In genomic region chr13:35832676-35833075, GRCm38 (mm10) we compare ENCODE assay signal across 14 mouse cellular contexts.
DNase-seq lines count a peak whose midpoint lies in the region; ATAC-seq lines count a peak whose summit lies in the region.
"Had no signal": no experiment of that assay in that cellular context is flagged by ENCODE, and none has a peak within 500 bp of the region (broad histone marks: within the 10 kb centered on the region; RNA-seq: fewer than 3 reads in every experiment).

No protein-coding gene starts in this region.

- no peaks in the 10 kb centered on the region for H3K9me3 ChIP-seq in forebrain, embryonic 16.5 days (ENCODE audit: control insufficient read depth, low read length)
- H3K9me3 ChIP-seq: embryonic facial prominence, embryonic 12.5 days; forebrain, embryonic 13.5 days; liver, embryonic 15.5 days; midbrain, embryonic 12.5 days had no signal

- H3K27me3 ChIP-seq in forebrain, embryonic 16.5 days (replicated peaks; ENCODE audit: control insufficient read depth, insufficient read depth, low read length): no peaks in the 10 kb centered on the region
- H3K27me3 ChIP-seq: embryonic facial prominence, embryonic 12.5 days; forebrain, embryonic 13.5 days; liver, embryonic 15.5 days; midbrain, embryonic 12.5 days had no signal

- no peak overlapping the region for H3K9ac ChIP-seq in forebrain, embryonic 16.5 days (replicated peaks; ENCODE audit: low read depth, low read length)
- H3K9ac ChIP-seq: embryonic facial prominence, embryonic 12.5 days; forebrain, embryonic 13.5 days; liver, embryonic 15.5 days; midbrain, embryonic 12.5 days had no signal

- WGBS in forebrain, embryonic 16.5 days: 62% methylated on average over 6 of the region's 6 CpGs

- peaks cover 6% of the 10 kb centered on the region for H3K4me1 ChIP-seq in forebrain, embryonic 16.5 days (replicated peaks; ENCODE audit: control insufficient read depth, insufficient read depth, low read length)

- no peak overlapping the region for H3K4me2 ChIP-seq in forebrain, embryonic 16.5 days (ENCODE audit: low read length)
- H3K4me2 ChIP-seq: embryonic facial prominence, embryonic 12.5 days; forebrain, embryonic 13.5 days; liver, embryonic 15.5 days; midbrain, embryonic 12.5 days had no signal

- H3K36me3 ChIP-seq in forebrain, embryonic 16.5 days (ENCODE audit: control insufficient read depth, insufficient read depth): no peaks in the 10 kb centered on the region
- H3K36me3 ChIP-seq: embryonic facial prominence, embryonic 12.5 days; midbrain, embryonic 12.5 days had no signal

- H3K27ac ChIP-seq in forebrain, embryonic 16.5 days (ENCODE audit: low read length): no peak overlapping the region
- H3K27ac ChIP-seq: embryonic facial prominence, embryonic 12.5 days; forebrain, embryonic 13.5 days; liver, embryonic 15.5 days; midbrain, embryonic 12.5 days had no signal

- DNase-seq in kidney, postnatal 10 days: peak; percentile 25
- DNase-seq in kidney, postnatal 4 days: no peak
- peak; percentile 48 for DNase-seq in adrenal gland, postnatal 10 days
- peak; percentile 64 for DNase-seq in cerebellum, adult 9-10 months
- peak; percentile 27 for DNase-seq in lung, postnatal 14 days
- DNase-seq in left cerebral cortex, adult 9 months (ENCODE audit: low spot score in 2 of 2): no peak
- DNase-seq: kidney, postnatal 25 days had no signal

- no peak for ATAC-seq in forebrain, embryonic 16.5 days
- no peak for ATAC-seq in megakaryocyte-erythroid progenitor cell, adult 5-6 weeks (replicated peaks; ENCODE audit: low FRiP score, low TSS enrichment, poor library complexity, severe bottlenecking)
- ATAC-seq: forebrain, embryonic 13.5 days; hindbrain, embryonic 16.5 days had no signal

- no peak overlapping the region for H3K4me3 ChIP-seq in forebrain, embryonic 16.5 days (replicated peaks; ENCODE audit: low read length)
- H3K4me3 ChIP-seq: embryonic facial prominence, embryonic 12.5 days; forebrain, embryonic 13.5 days; liver, embryonic 15.5 days; midbrain, embryonic 12.5 days had no signal

Comparison
In these comparisons a context has a peak if more than half of its experiments do, and no peak if none do; other contexts are left out.
1. DNase-seq: peak in kidney, postnatal 10 days (single experiment), adrenal gland, postnatal 10 days (single experiment), cerebellum, adult 9-10 months (single experiment) and lung, postnatal 14 days (single experiment); none in kidney, postnatal 4 days (0 of 2) and left cerebral cortex, adult 9 months (0 of 2).